Mouse (Mus musculus) liver, adult 2 months (tissue): ENCODE results near the gene Il17re.

Experiments used
- CTCF ChIP-seq: fragments of 200-500 bp; IDR thresholded peaks from 2 replicates; pipeline ENCODE4 v1.5.1; 2011; ENCODE audit warnings: low read depth, low read length, control low read depth
- POLR2A ChIP-seq: fragments of 200-500 bp; IDR thresholded peaks from 2 replicates; pipeline ENCODE4 v1.6.1; 2011; ENCODE audit warnings: low read length, control low read depth; ENCODE audit not compliant: insufficient read depth; ENCODE audit errors: extremely low read depth

DNA sequence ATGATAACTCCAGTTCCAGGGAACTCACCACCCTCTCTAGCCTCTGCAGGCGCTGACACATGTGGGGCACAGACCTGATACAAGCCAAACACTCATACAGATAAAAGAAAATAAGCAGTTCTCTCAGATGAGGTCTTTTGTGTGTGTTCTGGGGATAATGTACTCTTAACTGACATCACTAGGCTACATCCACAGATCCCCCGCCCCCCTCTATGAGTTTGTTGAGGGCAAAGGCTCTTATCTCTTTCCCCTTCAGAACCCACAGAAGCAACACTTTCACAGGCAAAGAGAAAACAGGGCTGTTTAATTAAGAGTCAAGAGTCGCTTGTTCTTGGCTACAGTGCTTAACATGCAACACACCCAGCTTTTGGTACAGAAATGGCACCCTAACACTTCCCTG lies 56.3 kb downstream of the Il17re start:
- TF ChIP-seq CTCF (no peak), POLR2A (no peak)
